Mouse (Mus musculus): ENCODE data around the gene Gm10309. TPM values are rescaled to one million over a fixed set of nuclear protein-coding genes. Genes with fewer than 3 reads are reported as not detected.
"Not testable (repeated sequence)": the region's sequence is repeated elsewhere in the genome, so short reads cannot be mapped to it uniquely, and the experiment has no call there.

Gm10309 gene
- total RNA-seq, 2 experiments from 2014 or later = not detected

GRCm38 (mm10) chr17:86482675-86483074 lies 22.4 kb downstream of the Gm10309 start:
- no peak for DNase-seq (ENCODE audit: low spot score)
- intact Hi-C loops (cut with DNase I) = loop anchor here (10.0 kb wide), 2 partner anchors 562 to 772 kb away; no protein-coding TSS in a partner anchor

GRCm38 (mm10) chr17:86479406-86479805 lies 25.6 kb downstream of the Gm10309 start:
- DNase-seq (ENCODE audit: low spot score) = no peak
- intact Hi-C loops (cut with DNase I) = no loop called here

- DNase-seq (ENCODE audit: low spot score); intact Hi-C loops (cut with DNase I): not testable (repeated sequence)
Observed at GRCm38 (mm10) chr17:86477401-86477800, 27.6 kb downstream of the Gm10309 start.

GRCm38 (mm10) chr17:86476674-86477073 lies 28.4 kb downstream of the Gm10309 start:
- intact Hi-C loops (cut with DNase I) = no loop called here
- DNase-seq (ENCODE audit: low spot score) = no peak

GRCm38 (mm10) chr17:86471684-86472083 lies 33.3 kb downstream of the Gm10309 start:
- no peak for DNase-seq (ENCODE audit: low spot score)
- intact Hi-C loops (cut with DNase I) = no loop called here

- intact Hi-C loops (cut with DNase I) = no loop called here
- DNase-seq (ENCODE audit: low spot score) = no peak
Observed at GRCm38 (mm10) chr17:86470160-86470559, 34.9 kb downstream of the Gm10309 start.

GRCm38 (mm10) chr17:86467967-86468366 lies 37.1 kb downstream of the Gm10309 start:
- DNase-seq (ENCODE audit: low spot score) = no peak
- intact Hi-C loops (cut with DNase I) = no loop called here

- DNase-seq (ENCODE audit: low spot score) = no peak
- intact Hi-C loops (cut with DNase I) = no loop called here
Observed at GRCm38 (mm10) chr17:86467291-86467898, 37.6 kb downstream of the Gm10309 start.

GRCm38 (mm10) chr17:86466871-86467270 lies 38.2 kb downstream of the Gm10309 start:
- intact Hi-C loops (cut with DNase I) = no loop called here
- DNase-seq (ENCODE audit: low spot score) = no peak

GRCm38 (mm10) chr17:86466412-86466811 lies 38.6 kb downstream of the Gm10309 start:
- intact Hi-C loops (cut with DNase I) = no loop called here

GRCm38 (mm10) chr17:86465865-86466264 lies 39.2 kb downstream of the Gm10309 start:
- DNase-seq (ENCODE audit: low spot score) = no peak
- intact Hi-C loops (cut with DNase I) = no loop called here

More at GRCm38 (mm10) chr17:86466412-86466811, 38.6 kb downstream of the Gm10309 start:
- no peak for DNase-seq (ENCODE audit: low spot score)

- no peak for DNase-seq (ENCODE audit: low spot score)
- intact Hi-C loops (cut with DNase I) = loop anchor here (5.0 kb wide), 1 partner anchor 303 kb away; no protein-coding TSS in a partner anchor
Observed at GRCm38 (mm10) chr17:86464689-86465363, 40.2 kb downstream of the Gm10309 start.

- intact Hi-C loops (cut with DNase I) = loop anchor here (5.0 kb wide), 1 partner anchor 302 kb away; no protein-coding TSS in a partner anchor
- no peak for DNase-seq (ENCODE audit: low spot score)
Observed at GRCm38 (mm10) chr17:86464197-86464596, 40.8 kb downstream of the Gm10309 start.

- no peak for DNase-seq (ENCODE audit: low spot score)
- intact Hi-C loops (cut with DNase I) = loop anchor here (5.0 kb wide), 1 partner anchor 301 kb away; no protein-coding TSS in a partner anchor
Observed at GRCm38 (mm10) chr17:86463369-86463768, 41.7 kb downstream of the Gm10309 start.

- DNase-seq (ENCODE audit: low spot score) = no peak
- intact Hi-C loops (cut with DNase I) = loop anchor here (5.0 kb wide), 1 partner anchor 299 kb away; no protein-coding TSS in a partner anchor
Observed at GRCm38 (mm10) chr17:86460645-86461430, 44.2 kb downstream of the Gm10309 start.

- DNase-seq (ENCODE audit: low spot score) = no peak
- intact Hi-C loops (cut with DNase I) = no loop called here
Observed at GRCm38 (mm10) chr17:86458302-86458980, 46.6 kb downstream of the Gm10309 start.

GRCm38 (mm10) chr17:86456512-86456911 lies 48.5 kb downstream of the Gm10309 start:
- no peak for DNase-seq (ENCODE audit: low spot score)
- intact Hi-C loops (cut with DNase I) = no loop called here

GRCm38 (mm10) chr17:86454351-86454706 lies 50.7 kb downstream of the Gm10309 start:
- no peak for DNase-seq (ENCODE audit: low spot score)
- intact Hi-C loops (cut with DNase I) = no loop called here

- DNase-seq (ENCODE audit: low spot score) = no peak
- intact Hi-C loops (cut with DNase I) = no loop called here
Observed at GRCm38 (mm10) chr17:86453673-86454350, 51.2 kb downstream of the Gm10309 start.
